Mouse (Mus musculus) right cerebral cortex, postnatal 36 days (tissue): ENCODE data around the gene Zfp981.
"Not testable (repeated sequence)": the region's sequence is repeated elsewhere in the genome, so short reads cannot be mapped to it uniquely, and the experiment has no call there.

ENCODE experiments used
- DNase-seq, 2 experiments: peaks; one replicate each; pipeline ENCODE4 v3.0.0; 2022; ENCODE audit warnings: low spot score in 2 of 2, mixed read lengths in 1 of 2

Zfp981 gene

DNA sequence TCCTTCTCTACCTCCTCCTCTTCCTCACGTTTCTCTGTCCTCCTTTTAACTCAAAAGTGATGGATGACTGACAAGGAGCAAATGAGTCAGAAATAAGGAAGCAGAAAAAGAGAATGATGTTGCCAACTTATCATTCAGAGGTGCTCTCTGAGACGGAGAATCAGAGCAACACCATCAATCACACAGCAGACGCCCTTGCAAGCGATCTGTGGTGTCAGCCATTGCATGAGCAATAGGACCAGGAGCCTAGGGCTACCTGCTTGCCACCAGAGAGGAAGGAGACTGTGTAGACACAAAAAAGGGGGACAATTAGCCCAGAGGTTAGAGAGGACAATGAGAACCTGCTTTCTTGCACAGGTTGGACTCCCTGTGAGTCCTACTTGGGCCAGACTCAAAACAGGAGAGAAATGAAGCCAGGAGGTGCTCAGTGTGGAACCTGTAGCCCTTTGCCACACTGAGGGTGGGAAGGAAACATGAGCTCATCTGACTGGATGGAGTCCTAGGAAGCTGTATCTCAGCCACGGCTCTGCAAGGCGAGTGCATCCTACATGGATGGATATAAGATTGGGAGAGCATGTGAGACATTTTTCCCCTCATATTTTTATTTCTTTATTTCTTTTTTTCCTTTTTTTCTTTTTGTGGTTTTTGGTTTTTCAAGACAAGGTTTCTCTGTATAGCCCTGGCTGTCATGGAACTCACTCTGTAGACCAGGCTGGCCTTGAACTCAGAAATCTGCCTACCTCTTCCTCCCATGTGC, 16.5 kb upstream of the Zfp981 start:
- not testable (repeated sequence) for DNase-seq

- DNase-seq = not testable (repeated sequence)
Measured at GRCm38 (mm10) chr4:146486753-146487152, 15.1 kb upstream of the Zfp981 start.

- DNase-seq = not testable (repeated sequence)
Measured at GRCm38 (mm10) chr4:146489196-146489595, 12.6 kb upstream of the Zfp981 start.

GRCm38 (mm10) chr4:146491993-146492392, 9.8 kb upstream of the Zfp981 start:
- not testable (repeated sequence) for DNase-seq

DNA sequence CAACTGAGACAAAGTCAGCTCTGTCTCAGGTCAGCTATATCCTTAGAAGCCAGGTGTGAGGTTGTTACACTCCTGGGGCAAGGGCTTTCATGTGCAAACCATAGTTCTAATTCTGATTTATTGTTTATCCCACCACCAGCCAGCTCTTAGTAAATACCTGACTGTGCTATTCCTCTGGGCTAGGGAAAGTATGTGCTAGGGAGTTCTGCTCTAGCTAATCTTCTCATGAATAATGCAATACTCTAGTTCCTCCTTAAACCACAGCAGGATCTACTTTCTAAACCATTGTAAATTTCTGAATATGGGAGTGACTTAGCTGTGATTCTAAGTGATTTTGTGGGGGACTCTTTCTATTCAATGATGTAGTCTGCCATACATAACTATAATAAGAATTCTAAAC, 9.4 kb upstream of the Zfp981 start:
- DNase-seq = no peak

DNA sequence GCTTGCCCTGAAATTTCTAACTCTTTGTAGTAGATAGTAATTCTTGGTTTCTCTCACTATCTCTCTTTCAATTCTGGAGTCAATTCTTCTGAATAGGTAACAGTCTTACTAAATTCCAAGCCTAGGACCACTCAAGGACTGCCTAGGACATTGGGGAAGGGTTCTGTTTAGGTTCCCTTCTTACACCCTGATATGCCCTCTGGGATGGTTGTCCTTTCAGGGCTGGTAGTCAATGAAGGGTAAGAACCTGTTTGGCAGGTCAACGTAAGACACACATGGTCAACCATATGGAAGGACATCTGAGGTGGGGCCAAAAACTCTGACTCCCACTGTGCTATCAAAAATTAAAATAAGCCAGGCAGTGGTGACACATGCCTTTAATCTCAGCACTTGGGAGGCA, 9.0 kb upstream of the Zfp981 start:
- no peak for DNase-seq

- not testable (repeated sequence) for DNase-seq
Measured at GRCm38 (mm10) chr4:146493319-146493907, 8.4 kb upstream of the Zfp981 start.

DNA sequence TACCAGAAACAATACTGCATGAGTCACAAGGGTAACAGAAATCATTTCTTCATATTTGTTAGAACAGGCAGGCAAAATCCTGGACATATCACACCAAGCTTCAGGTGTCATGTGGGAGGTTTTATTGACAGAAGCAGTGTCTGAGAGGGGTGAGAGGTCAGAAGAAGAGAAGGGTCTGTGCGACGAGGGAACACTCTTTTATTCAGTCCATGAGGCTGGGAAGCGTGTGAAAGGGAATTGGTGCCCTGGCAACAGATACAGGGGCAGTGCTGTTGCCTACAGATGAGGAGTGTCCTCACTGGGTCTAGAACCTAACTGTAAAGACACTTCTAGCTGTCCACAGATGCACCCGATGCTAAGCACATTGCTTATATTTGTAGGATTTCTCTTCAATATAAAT, 6.8 kb upstream of the Zfp981 start:
- no peak for DNase-seq

GRCm38 (mm10) chr4:146497695-146498275, 4.0 kb upstream of the Zfp981 start:
- DNase-seq = not testable (repeated sequence)

- not testable (repeated sequence) for DNase-seq
Measured at GRCm38 (mm10) chr4:146509029-146509428, 7.2 kb downstream of the Zfp981 start.

- DNase-seq = not testable (repeated sequence)
Measured at GRCm38 (mm10) chr4:146511871-146512270, 10.0 kb downstream of the Zfp981 start.

GRCm38 (mm10) chr4:146516474-146516873, 14.6 kb downstream of the Zfp981 start:
- no peak for DNase-seq

GRCm38 (mm10) chr4:146517150-146517549, 15.3 kb downstream of the Zfp981 start:
- DNase-seq = not testable (repeated sequence)

DNA sequence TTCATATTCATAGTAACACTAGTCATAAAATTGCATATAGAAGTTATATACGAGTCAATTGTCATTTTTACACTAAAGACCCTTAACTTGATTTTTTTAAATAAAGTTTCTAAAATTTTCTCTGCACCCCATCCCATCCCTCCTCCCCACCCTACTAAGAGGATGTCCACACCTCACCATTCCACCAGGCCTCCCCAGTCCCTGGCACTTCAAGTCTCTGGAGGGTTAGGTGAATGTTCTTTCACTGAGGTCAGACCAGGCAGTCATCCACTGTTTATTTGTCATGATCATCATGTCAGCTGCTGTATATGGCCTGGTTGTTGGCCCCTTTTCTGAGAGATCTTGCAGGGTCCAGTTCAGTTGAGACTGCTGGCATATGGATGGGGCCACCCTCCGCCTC, 18.9 kb downstream of the Zfp981 start:
- no peak for DNase-seq

GRCm38 (mm10) chr4:146534574-146534973, 32.7 kb downstream of the Zfp981 start:
- no peak for DNase-seq

GRCm38 (mm10) chr4:146535883-146536282, 34.1 kb downstream of the Zfp981 start:
- DNase-seq = no peak

- DNase-seq = not testable (repeated sequence)
Measured at GRCm38 (mm10) chr4:146579905-146580873, 78.4 kb downstream of the Zfp981 start.
